Mouse (Mus musculus) urinary bladder, postnatal 10 days (tissue): ENCODE results near the gene Spats2.
"Not testable (repeated sequence)": the region's sequence is repeated elsewhere in the genome, so short reads cannot be mapped to it uniquely, and the experiment has no call there.

ENCODE experiments used
- DNase-seq: peaks from one replicate; pipeline ENCODE4 v3.0.0; 2022; ENCODE audit warnings: low spot score

Gene Spats2

GRCm38 (mm10) chr15:99125711-99126080, at the start of gene Spats2:
Gene Spats2 (plus strand): TSS chr15:99125916.
- no peak for DNase-seq

GRCm38 (mm10) chr15:99076011-99076410, 49.7 kb upstream of the Spats2 start:
- not testable (repeated sequence) for DNase-seq

- no peak for DNase-seq
Observed at GRCm38 (mm10) chr15:99078181-99078910, 47.4 kb upstream of the Spats2 start.

GRCm38 (mm10) chr15:99079804-99080203, 45.9 kb upstream of the Spats2 start:
- DNase-seq = no peak

- no peak for DNase-seq
Observed at GRCm38 (mm10) chr15:99082322-99082721, 43.4 kb upstream of the Spats2 start.

- no peak for DNase-seq
Observed at GRCm38 (mm10) chr15:99082840-99083239, 42.9 kb upstream of the Spats2 start.

- no peak for DNase-seq
Observed at GRCm38 (mm10) chr15:99083258-99083657, 42.5 kb upstream of the Spats2 start.

- DNase-seq = no peak
Observed at GRCm38 (mm10) chr15:99083867-99084557, 41.7 kb upstream of the Spats2 start.

GRCm38 (mm10) chr15:99084618-99085017, 41.1 kb upstream of the Spats2 start:
- no peak for DNase-seq

GRCm38 (mm10) chr15:99085997-99086396, 39.7 kb upstream of the Spats2 start:
- DNase-seq = no peak

GRCm38 (mm10) chr15:99087253-99088075, 38.3 kb upstream of the Spats2 start, which contains the start of gene C1ql4:
Gene C1ql4 (minus strand): TSS chr15:99087817.
- DNase-seq = no peak

GRCm38 (mm10) chr15:99088292-99088691, 37.4 kb upstream of the Spats2 start:
- DNase-seq = no peak

GRCm38 (mm10) chr15:99089069-99089468, 36.6 kb upstream of the Spats2 start:
- DNase-seq = no peak

- DNase-seq = no peak
Observed at GRCm38 (mm10) chr15:99092870-99093269, 32.8 kb upstream of the Spats2 start, which contains the start of gene Dnajc22. Gene Dnajc22 (plus strand): TSS chr15:99093170.

- DNase-seq = no peak
Observed at GRCm38 (mm10) chr15:99093291-99094258, 32.1 kb upstream of the Spats2 start.

GRCm38 (mm10) chr15:99094631-99095270, 31.0 kb upstream of the Spats2 start:
- no peak for DNase-seq

GRCm38 (mm10) chr15:99095356-99095755, 30.4 kb upstream of the Spats2 start:
- no peak for DNase-seq

- no peak for DNase-seq
Observed at GRCm38 (mm10) chr15:99096061-99096793, 29.5 kb upstream of the Spats2 start.

- DNase-seq = no peak
Observed at GRCm38 (mm10) chr15:99096831-99097500, 28.8 kb upstream of the Spats2 start.
